Mouse (Mus musculus): ENCODE results near the gene Atp6ap2. TPM values are rescaled to one million over a fixed set of nuclear protein-coding genes. Genes with fewer than 3 reads are reported as not detected.
"Not testable (repeated sequence)": the region's sequence is repeated elsewhere in the genome, so short reads cannot be mapped to it uniquely, and the experiment has no call there.

The Atp6ap2 gene
- polyA plus RNA-seq, 1 experiment from 2014 or later: 95.3 TPM

DNA sequence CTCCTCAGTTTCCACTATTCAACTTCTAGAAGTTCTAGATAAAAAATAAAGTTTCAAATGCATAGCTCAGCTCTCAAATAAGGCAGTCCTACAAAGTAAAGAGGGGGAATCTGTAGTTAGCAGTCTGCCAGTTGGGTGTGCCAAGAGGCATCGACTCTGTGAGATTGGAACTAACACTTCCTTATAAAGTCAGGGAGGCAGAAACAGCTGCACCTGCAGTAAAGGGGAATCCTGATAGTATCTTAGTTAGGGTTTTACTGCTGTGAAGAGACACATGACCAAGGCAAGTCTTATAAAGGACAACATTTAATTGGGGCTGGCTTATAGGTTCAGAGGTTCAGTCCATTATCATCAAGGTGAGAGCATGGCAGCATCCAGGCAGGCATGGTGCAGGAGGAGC is 24.8 kb downstream of the Atp6ap2 start:
- not testable (repeated sequence) for H3K4me2 ChIP-seq; H3K27ac ChIP-seq; H3K4me1 ChIP-seq; H3K4me3 ChIP-seq (replicated peaks); H3K9ac ChIP-seq; H3K27me3 ChIP-seq; H3K9me3 ChIP-seq; ATAC-seq (ENCODE audit: low FRiP score)
- WGBS: 89% methylated on average over 1 of the region's 1 CpGs
- H3K36me3 ChIP-seq (replicated peaks): peaks cover 29% of the 10 kb centered on the region; the same call in 1 of the 2 replicates

DNA sequence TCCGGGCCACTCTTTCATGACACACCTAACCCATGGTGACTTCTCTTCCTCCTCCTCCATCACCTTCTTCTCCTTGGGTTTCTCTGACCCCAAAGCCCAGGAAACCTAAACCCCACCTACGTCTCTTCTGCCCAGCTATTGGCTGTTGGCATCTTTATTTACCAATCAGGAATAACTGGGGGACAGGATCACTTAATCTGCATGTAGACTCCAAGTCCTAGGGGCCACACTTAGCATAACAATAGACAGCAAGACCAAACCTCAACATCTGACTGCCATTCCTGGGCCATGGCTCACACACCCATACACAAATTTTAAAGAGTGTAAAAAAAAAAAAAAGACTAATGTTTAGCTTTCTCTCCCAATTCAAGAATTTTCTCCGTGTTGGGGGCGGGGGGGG is 37.5 kb downstream of the Atp6ap2 start:
- H3K9ac ChIP-seq: no peak overlapping the region
- H3K27me3 ChIP-seq: no peaks in the 10 kb centered on the region
- no peaks in the 10 kb centered on the region for H3K9me3 ChIP-seq
- H3K4me1 ChIP-seq: no peaks in the 10 kb centered on the region
- no peaks in the 10 kb centered on the region for H3K36me3 ChIP-seq (replicated peaks)
- ATAC-seq (ENCODE audit: low FRiP score): no peak
- no peak overlapping the region for H3K27ac ChIP-seq
- H3K4me3 ChIP-seq (replicated peaks): no peak overlapping the region
- H3K4me2 ChIP-seq: no peak overlapping the region
- 75% methylated on average over 4 of the region's 4 CpGs for WGBS

DNA sequence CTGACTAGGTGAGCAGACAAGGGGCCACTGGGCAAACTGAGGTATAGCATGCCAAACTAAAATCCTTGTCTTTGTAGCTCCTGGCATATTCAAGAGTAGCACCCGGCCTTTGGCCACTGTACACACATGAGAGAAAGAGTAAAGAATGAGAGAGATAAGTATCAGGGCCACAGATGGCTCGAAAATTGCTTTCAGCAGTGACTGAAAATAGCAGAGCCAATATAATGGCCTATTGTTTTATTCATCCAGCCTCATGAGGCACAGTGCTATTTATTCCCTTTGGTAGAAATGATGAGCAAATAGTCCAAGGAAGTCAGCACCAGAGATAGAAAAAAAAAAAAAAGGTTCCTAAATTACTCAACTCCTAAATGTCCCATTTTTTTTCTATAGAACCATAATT is 57.4 kb downstream of the Atp6ap2 start:
- H3K27ac ChIP-seq: no peak overlapping the region
- no peaks in the 10 kb centered on the region for H3K27me3 ChIP-seq
- ATAC-seq (ENCODE audit: low FRiP score): no peak
- no peak overlapping the region for H3K9ac ChIP-seq
- H3K9me3 ChIP-seq: no peaks in the 10 kb centered on the region
- no peaks in the 10 kb centered on the region for H3K36me3 ChIP-seq (replicated peaks)
- H3K4me2 ChIP-seq: no peak overlapping the region
- WGBS: 41% methylated on average over 2 of the region's 2 CpGs
- no peak overlapping the region for H3K4me3 ChIP-seq (replicated peaks)
- no peaks in the 10 kb centered on the region for H3K4me1 ChIP-seq

DNA sequence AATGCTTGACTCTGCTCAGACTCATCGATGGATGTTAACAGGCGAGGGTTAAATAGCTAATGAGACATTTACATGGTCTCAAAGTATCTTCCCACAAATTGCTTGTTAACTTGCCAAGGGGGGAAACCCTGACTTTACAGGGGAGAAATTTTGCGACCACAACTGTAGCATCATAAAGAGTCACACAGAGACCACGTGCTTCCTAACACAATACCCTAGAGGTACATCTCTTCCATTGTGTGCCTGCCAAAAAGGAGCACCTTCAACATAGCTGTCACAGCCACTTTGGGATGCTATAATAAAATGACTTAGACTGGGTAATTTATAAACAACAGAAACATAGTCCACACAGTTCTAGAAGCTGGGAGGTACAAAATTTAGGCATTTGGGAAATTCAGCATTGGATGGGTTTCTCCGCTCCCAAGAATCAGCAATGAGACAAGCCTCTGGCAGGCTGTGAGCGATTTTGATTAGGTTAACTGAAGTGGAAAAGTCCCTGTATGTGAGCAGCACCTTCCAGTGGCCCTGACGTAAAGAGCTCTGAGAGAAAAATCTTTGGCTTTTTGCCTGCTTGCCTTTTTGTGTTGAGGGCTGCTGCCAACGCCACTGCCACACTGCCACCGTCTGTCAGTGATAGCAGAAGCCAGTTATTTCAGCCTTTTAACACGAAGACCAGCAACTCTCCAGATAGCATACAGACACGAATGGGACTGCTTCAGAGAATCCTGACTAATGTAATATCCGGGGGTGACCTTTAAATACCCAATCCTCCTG is 58.1 kb downstream of the Atp6ap2 start:
- Histone ChIP-seq H3K27ac (no peak overlapping the region), H3K36me3 (replicated peaks) (no peaks in the 10 kb centered on the region), H3K4me3 (replicated peaks) (no peak overlapping the region), H3K27me3 (no peaks in the 10 kb centered on the region), H3K9me3 (no peaks in the 10 kb centered on the region), H3K4me1 (no peaks in the 10 kb centered on the region), H3K4me2 (no peak overlapping the region), H3K9ac (no peak overlapping the region)
- no peak for ATAC-seq (ENCODE audit: low FRiP score)
- 54% methylated on average over 12 of the region's 12 CpGs for WGBS

DNA sequence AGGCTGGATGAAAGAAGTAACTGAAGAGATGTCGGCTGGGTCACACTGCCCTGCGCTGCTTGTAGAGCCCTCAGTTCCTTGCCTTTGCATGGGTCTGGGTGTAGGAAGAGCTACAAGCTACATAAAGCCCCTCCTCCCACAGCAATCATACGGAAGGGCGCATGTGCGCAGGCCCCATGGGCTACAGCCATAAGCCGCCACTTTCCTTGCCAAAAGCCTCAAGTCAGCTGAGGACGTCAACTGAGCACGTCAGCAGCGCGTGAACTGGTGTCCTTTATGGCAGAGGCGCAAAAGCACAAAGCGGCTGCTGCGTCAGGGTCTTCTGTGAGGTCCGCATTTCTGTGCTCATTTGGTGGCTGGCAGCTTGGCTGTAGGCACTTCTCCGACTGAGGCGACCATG is 64.3 kb downstream of the Atp6ap2 start:
- Histone ChIP-seq H3K36me3 (replicated peaks) (peaks cover 26% of the 10 kb centered on the region), H3K9me3 (no peaks in the 10 kb centered on the region), H3K9ac (no peak overlapping the region), H3K4me3 (replicated peaks) (no peak overlapping the region), H3K27ac (no peak overlapping the region), H3K4me1 (no peaks in the 10 kb centered on the region), H3K27me3 (no peaks in the 10 kb centered on the region), H3K4me2 (no peak overlapping the region)
- WGBS: 93% methylated on average over 16 of the region's 16 CpGs
- ATAC-seq (ENCODE audit: low FRiP score): no peak

DNA sequence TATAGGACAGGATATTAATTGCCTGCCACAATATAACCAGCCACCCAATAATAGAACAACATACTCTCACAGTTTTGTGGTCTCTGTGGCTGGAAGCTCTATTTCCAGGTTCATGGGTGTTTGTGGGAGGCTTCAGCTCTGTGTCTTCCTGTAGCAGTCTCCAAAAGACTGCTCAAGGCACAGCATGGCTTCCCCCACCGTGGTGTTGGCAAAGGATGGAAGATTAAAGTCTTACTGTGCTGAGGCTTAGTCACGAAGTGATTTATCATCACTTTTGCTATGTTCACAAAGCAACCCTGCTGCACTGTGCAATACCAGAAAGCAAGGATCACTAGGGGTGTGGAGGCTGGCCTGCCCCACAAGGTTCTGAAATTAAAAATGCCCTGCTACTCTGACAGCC is 66.3 kb downstream of the Atp6ap2 start:
- no peak overlapping the region for H3K27ac ChIP-seq
- ATAC-seq (ENCODE audit: low FRiP score): no peak
- no peaks in the 10 kb centered on the region for H3K27me3 ChIP-seq
- no peak overlapping the region for H3K9ac ChIP-seq
- H3K4me1 ChIP-seq: no peaks in the 10 kb centered on the region
- no peaks in the 10 kb centered on the region for H3K9me3 ChIP-seq
- no peak overlapping the region for H3K4me2 ChIP-seq
- H3K4me3 ChIP-seq (replicated peaks): no peak overlapping the region
- H3K36me3 ChIP-seq (replicated peaks): peaks cover 40% of the 10 kb centered on the region
- WGBS: 69% methylated on average over 2 of the region's 2 CpGs

Other genes with a start within 250 kb of the Atp6ap2 start
- 31.1 and 33.6 TPM in 2 replicates for gene 1810030O07Rik, start 85.9 kb downstream of the Atp6ap2 start, polyA plus RNA-seq (2016; fragmentation: Nextera tagmentation; extraction: Ambion mirVana)
- 21.8 and 24.9 TPM in 2 replicates for gene Med14, start 174.3 kb downstream of the Atp6ap2 start, polyA plus RNA-seq (2016; fragmentation: Nextera tagmentation; extraction: Ambion mirVana)

Measured in forebrain, embryonic 12.5 days (tissue).